Mouse (Mus musculus) leukemia stem cell, adult 10-12 weeks (primary cell): ENCODE data around the gene Klhl7. TPM values are rescaled to one million over a fixed set of nuclear protein-coding genes. Genes with fewer than 3 reads are reported as not detected.

ENCODE experiments used
- polyA plus RNA-seq: library from polyadenylated mRNA; stranded (reverse); fragments of >175 nt; gene quantifications from 2 replicates; pipeline ENCODE4 v1.2.3, GENCODE M21; 2012; ENCODE audit warnings: low replicate concordance

Gene Klhl7
- 0.16 and 0.32 TPM in 2 replicates for polyA plus RNA-seq

DNA sequence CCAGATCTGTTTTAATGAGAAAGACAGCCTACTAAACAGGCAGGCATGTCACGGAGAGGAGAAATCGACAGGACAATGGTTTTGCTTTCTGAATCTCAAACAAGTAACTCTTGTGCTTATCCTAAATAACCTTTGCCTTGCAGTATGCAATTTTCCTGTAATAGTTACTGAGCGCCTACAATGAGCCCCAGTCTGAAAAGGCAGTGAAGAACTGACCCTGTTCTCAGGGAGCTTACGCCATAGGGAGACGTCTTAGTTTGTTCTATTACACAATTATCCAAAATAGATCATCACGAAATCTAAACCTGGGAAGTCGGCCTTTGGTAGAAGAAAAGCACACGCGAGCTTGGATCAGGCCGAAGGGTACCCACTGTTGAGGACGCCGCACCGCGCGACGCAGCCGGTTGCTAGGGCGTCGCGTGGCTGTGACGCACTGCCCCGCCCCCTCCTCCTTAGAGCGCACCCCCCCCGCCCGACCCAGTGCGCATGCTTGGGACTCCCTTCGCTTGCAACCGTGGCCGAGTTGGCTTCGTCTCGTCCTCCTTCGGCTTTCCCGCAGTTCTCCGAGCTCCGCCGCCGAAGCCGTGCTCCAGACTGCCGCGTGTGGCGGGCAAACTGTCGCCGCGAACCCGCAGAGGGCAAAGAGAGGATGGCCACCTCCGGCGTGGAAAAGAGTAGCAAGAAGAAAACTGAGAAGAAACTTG lies at the start of gene Klhl7:
Klhl7 (plus strand) TSS at position 500 of the 704 bp plus-strand sequence.

DNA sequence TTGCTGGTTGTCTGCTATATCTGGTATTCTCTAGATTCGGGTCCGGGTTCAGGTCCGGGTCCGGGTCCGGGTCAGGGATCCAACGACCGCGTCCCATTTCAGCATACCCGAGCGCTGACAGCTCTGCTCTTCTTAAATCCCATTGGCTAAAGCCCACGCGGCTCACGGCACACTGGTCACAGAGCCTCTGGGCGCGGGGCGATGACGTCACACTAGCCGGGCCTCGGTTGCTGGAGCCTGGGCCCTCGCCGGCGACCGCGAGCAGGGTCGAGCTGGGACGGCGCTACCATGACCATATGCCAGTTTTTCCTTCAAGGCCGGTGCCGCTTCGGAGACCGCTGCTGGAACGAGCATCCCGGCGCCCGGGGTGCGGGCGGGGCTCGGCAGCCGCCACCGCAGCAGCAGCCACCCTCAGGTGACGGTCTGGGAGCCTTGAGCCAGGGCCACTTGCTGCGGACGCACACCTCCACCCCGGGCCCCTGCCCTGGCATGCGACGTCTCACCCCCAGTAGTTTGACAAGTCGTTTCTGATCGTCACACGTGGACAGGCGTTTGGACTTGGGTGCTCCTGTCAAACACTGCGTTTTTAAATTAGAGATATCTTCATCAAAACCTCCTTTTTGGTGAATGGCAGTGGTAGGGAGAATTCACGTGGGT lies 64.5 kb downstream of the Klhl7 start, which contains the start of gene Nupl2:
Nupl2 (plus strand) TSS at position 175 of the 657 bp plus-strand sequence.

Other genes starting within 250 kb of the Klhl7 start
- gene Fam126a, start 69.9 kb upstream of the Klhl7 start, polyA plus RNA-seq: 5.8 and 14.9 TPM in 2 replicates
- gene Nupl2, start 64.4 kb downstream of the Klhl7 start, polyA plus RNA-seq: 13.4 and 18.1 TPM in 2 replicates